Mouse (Mus musculus): ENCODE measurements at regions not wholly inside any gene's neighbourhood (a gene's known extent, or its start where the extent isn't known, plus 50 kb on each side); places are given as distances from the start of the nearest gene placed in this dataset.

DNA sequence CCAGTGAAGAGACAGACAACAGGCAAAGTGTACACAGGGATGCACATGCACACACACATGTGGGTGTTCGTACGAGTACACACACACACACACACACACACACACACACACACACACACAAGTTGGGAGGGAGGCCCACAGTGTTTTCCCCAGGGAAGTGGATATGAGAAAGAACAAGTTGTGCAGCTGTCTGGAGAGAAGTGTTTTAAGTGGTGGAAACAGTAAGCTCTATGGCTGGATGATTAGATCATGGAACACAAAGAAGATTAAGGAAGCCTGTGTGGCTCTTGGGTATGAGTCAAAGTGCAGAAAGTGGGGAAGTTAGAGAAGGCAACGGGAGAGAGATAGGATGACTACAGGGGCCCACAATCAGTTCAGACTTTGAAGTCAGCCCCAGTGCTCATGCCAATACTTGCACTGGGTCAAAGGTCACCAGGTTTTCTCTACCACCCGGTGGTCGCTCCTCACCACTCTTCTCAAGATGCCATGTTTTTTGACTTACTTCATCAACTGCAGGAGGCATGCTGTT, 85.1 kb upstream of the Bmper start:
- 53% methylated on average over 5 of the region's 5 CpGs for WGBS (ENCODE audit: insufficient replicate concordance)
- Histone ChIP-seq H3K9me3 (ENCODE audit: control insufficient read depth, low read length) (no peaks in the 10 kb centered on the region), H3K27me3 (ENCODE audit: control insufficient read depth, insufficient read depth, low read length) (no peaks in the 10 kb centered on the region), H3K4me1 (replicated peaks; ENCODE audit: control insufficient read depth in 2 of 2, insufficient read depth in 2 of 2, low read length in 1 of 2) (no peaks in the 10 kb centered on the region), H3K27ac (no peak overlapping the region), H3K4me3 (ENCODE audit: insufficient read depth in 1 of 2, low read depth in 2 of 2, low read length in 2 of 2) (no peak overlapping the region), H3K4me2 (ENCODE audit: low read depth) (no peak overlapping the region), H3K9ac (replicated peaks) (no peak overlapping the region), H3K36me3 (replicated peaks; ENCODE audit: control insufficient read depth, insufficient read depth, low read depth) (no peaks in the 10 kb centered on the region)
- DNase-seq (ENCODE audit: low read depth in 3 of 3, low spot score in 3 of 3), result no peak
- TF ChIP-seq EP300 (IDR thresholded peaks at IDR 0.05; ENCODE audit: low read depth) (no peak), CTCF (IDR thresholded peaks at IDR 0.05; ENCODE audit: low read depth) (no peak)
- no peak for ATAC-seq (ENCODE audit: insufficient read depth)

DNA sequence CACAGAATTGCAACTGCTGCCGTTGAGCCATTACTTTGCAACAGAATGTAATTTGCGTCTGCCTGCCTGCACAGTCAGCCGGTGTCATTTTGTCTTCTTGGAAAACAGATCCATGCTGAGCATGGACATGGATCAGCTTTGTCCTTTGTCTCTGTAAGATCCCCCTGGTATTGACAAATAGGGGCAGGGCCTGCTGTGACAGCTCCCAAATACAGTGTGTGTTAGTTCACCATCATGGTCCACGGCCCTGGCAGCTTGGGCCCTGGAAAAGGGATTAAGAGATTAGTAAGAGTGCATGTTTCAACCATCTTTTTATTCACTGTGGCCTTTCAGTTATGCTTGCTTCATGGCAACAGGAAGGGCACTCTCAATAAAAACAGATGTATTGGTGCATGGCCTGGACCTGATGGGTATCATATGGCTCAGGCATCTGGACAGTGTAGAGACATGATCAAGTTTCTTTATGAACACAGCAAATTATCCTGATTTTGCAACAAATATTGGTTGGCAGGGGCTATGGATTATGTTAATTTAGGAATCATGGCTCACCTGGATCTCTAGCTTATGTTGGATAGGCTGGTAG, 83.2 kb upstream of the Bmper start:
- WGBS (ENCODE audit: insufficient replicate concordance), result 65% methylated on average over 4 of the region's 4 CpGs
- ATAC-seq (ENCODE audit: insufficient read depth), result no peak
- TF ChIP-seq CTCF (IDR thresholded peaks at IDR 0.05; ENCODE audit: low read depth) (no peak), EP300 (IDR thresholded peaks at IDR 0.05; ENCODE audit: low read depth) (no peak)

DNA sequence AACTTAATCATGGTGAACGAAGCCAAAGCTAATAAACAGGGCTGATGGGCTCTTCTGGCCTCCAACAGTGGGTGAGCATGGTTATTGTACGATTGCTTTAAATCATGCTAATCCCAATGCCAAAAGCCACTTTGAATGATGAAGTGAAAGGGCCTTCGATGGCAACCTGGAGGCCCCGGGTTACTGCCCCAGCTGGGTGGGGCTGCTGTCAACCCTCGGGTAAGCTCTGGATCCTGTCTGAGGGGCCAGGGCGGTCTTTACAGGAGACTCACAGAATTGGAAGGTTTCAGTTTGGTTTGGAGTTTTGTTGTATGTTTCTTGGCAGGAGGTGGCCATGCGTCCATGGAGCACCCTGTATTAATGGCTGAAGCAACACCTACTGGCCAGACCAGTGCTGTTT, 78.6 kb upstream of the Bmper start:
- H3K36me3 ChIP-seq (replicated peaks; ENCODE audit: control insufficient read depth, insufficient read depth, low read depth), result no peaks in the 10 kb centered on the region
- TF ChIP-seq CTCF (IDR thresholded peaks at IDR 0.05; ENCODE audit: low read depth) (no peak), EP300 (IDR thresholded peaks at IDR 0.05; ENCODE audit: low read depth) (no peak)
- ATAC-seq (ENCODE audit: insufficient read depth) (no peak), DNase-seq (ENCODE audit: low read depth in 3 of 3, low spot score in 3 of 3) (no peak)
- no peak overlapping the region for H3K4me3 ChIP-seq (ENCODE audit: insufficient read depth in 1 of 2, low read depth in 2 of 2, low read length in 2 of 2)
- no peaks in the 10 kb centered on the region for H3K9me3 ChIP-seq (ENCODE audit: control insufficient read depth, low read length)
- no peak overlapping the region for H3K4me2 ChIP-seq (ENCODE audit: low read depth)
- H3K4me1 ChIP-seq (replicated peaks; ENCODE audit: control insufficient read depth in 2 of 2, insufficient read depth in 2 of 2, low read length in 1 of 2), result no peaks in the 10 kb centered on the region
- WGBS (ENCODE audit: insufficient replicate concordance), result 62% methylated on average over 7 of the region's 7 CpGs
- no peaks in the 10 kb centered on the region for H3K27me3 ChIP-seq (ENCODE audit: control insufficient read depth, insufficient read depth, low read length)
- no peak overlapping the region for H3K9ac ChIP-seq (replicated peaks)
- H3K27ac ChIP-seq, result no peak overlapping the region

More for the DNA sequence above, 83.2 kb upstream of the Bmper start:
- no peak overlapping the region for H3K9ac ChIP-seq (replicated peaks)
- no peak overlapping the region for H3K4me2 ChIP-seq (ENCODE audit: low read depth)
- no peaks in the 10 kb centered on the region for H3K9me3 ChIP-seq (ENCODE audit: control insufficient read depth, low read length)
- H3K27me3 ChIP-seq (ENCODE audit: control insufficient read depth, insufficient read depth, low read length), result no peaks in the 10 kb centered on the region
- no peak overlapping the region for H3K4me3 ChIP-seq (ENCODE audit: insufficient read depth in 1 of 2, low read depth in 2 of 2, low read length in 2 of 2)
- no peak overlapping the region for H3K27ac ChIP-seq
- no peaks in the 10 kb centered on the region for H3K36me3 ChIP-seq (replicated peaks; ENCODE audit: control insufficient read depth, insufficient read depth, low read depth)
- no peaks in the 10 kb centered on the region for H3K4me1 ChIP-seq (replicated peaks; ENCODE audit: control insufficient read depth in 2 of 2, insufficient read depth in 2 of 2, low read length in 1 of 2)
- no peak for DNase-seq (ENCODE audit: low read depth in 3 of 3, low spot score in 3 of 3)

GRCm38 (mm10) chr9:23150338-23150737, 72.5 kb upstream of the Bmper start:
- 70% methylated on average over 6 of the region's 6 CpGs for WGBS (ENCODE audit: insufficient replicate concordance)
- Histone ChIP-seq H3K4me1 (replicated peaks; ENCODE audit: control insufficient read depth in 2 of 2, insufficient read depth in 2 of 2, low read length in 1 of 2) (no peaks in the 10 kb centered on the region), H3K36me3 (replicated peaks; ENCODE audit: control insufficient read depth, insufficient read depth, low read depth) (no peaks in the 10 kb centered on the region), H3K4me2 (ENCODE audit: low read depth) (no peak overlapping the region), H3K9me3 (ENCODE audit: control insufficient read depth, low read length) (no peaks in the 10 kb centered on the region), H3K27ac (no peak overlapping the region), H3K9ac (replicated peaks) (no peak overlapping the region), H3K27me3 (ENCODE audit: control insufficient read depth, insufficient read depth, low read length) (no peaks in the 10 kb centered on the region), H3K4me3 (ENCODE audit: insufficient read depth in 1 of 2, low read depth in 2 of 2, low read length in 2 of 2) (no peak overlapping the region)
- ATAC-seq (ENCODE audit: insufficient read depth), result no peak
- DNase-seq (ENCODE audit: low read depth in 3 of 3, low spot score in 3 of 3), result no peak
- TF ChIP-seq CTCF (IDR thresholded peaks at IDR 0.05; ENCODE audit: low read depth), result no peak
- no peak for TF ChIP-seq EP300 (IDR thresholded peaks at IDR 0.05; ENCODE audit: low read depth)

- no peak overlapping the region for H3K27ac ChIP-seq
- no peak overlapping the region for H3K4me3 ChIP-seq (ENCODE audit: insufficient read depth in 1 of 2, low read depth in 2 of 2, low read length in 2 of 2)
- no peak for DNase-seq (ENCODE audit: low read depth in 3 of 3, low spot score in 3 of 3)
- H3K9me3 ChIP-seq (ENCODE audit: control insufficient read depth, low read length), result no peaks in the 10 kb centered on the region
- no peaks in the 10 kb centered on the region for H3K36me3 ChIP-seq (replicated peaks; ENCODE audit: control insufficient read depth, insufficient read depth, low read depth)
- no peak for ATAC-seq (ENCODE audit: insufficient read depth)
- 55% methylated on average over 3 of the region's 3 CpGs for WGBS (ENCODE audit: insufficient replicate concordance)
- no peak overlapping the region for H3K9ac ChIP-seq (replicated peaks)
- H3K4me2 ChIP-seq (ENCODE audit: low read depth), result no peak overlapping the region
- H3K27me3 ChIP-seq (ENCODE audit: control insufficient read depth, insufficient read depth, low read length), result no peaks in the 10 kb centered on the region
- TF ChIP-seq CTCF (IDR thresholded peaks at IDR 0.05; ENCODE audit: low read depth) (no peak), EP300 (IDR thresholded peaks at IDR 0.05; ENCODE audit: low read depth) (no peak)
- no peaks in the 10 kb centered on the region for H3K4me1 ChIP-seq (replicated peaks; ENCODE audit: control insufficient read depth in 2 of 2, insufficient read depth in 2 of 2, low read length in 1 of 2)
Measured at GRCm38 (mm10) chr9:23150874-23151273, 72.0 kb upstream of the Bmper start.

Data from liver, embryonic 14.5 days (tissue).